Mouse (Mus musculus): ENCODE data around the gene Nomo1. TPM values are rescaled to one million over a fixed set of nuclear protein-coding genes. Genes with fewer than 3 reads are reported as not detected.

Nomo1 gene
- polyA plus RNA-seq, 1 experiment from 2014 or later = 11.9 TPM

DNA sequence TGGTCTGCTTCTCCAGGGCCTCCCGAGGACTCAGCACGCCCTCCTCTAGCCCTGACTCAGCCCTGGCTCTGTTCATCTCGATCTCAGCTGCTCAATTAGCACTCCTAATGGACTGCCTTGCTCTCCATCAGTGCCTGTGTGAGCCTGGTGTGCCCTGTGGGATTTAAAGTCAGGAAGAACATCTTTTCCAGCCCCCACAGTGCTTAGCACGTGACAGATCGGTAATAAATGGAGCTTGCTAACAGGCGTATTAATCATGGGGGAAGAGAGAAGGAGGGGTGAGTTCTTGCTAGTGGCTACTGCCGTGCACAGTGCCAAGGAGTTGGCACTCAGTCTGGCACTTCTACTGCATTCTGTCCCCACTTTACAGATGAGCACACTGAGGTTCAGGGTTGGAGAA lies 94.7 kb downstream of the Nomo1 start:
- H3K4me3 ChIP-seq (ENCODE audit: low read depth, low read length) = no peak overlapping the region
- no peaks in the 10 kb centered on the region for H3K27me3 ChIP-seq (ENCODE audit: control insufficient read depth, insufficient read depth, low read length)
- DNase-seq (ENCODE audit: low spot score) = no peak
- H3K27ac ChIP-seq (replicated peaks; ENCODE audit: low read depth, low read length) = no peak overlapping the region
- no peaks in the 10 kb centered on the region for H3K36me3 ChIP-seq (ENCODE audit: control insufficient read depth, insufficient read depth, low read length)
- H3K9me3 ChIP-seq (ENCODE audit: control insufficient read depth, low read length) = no peaks in the 10 kb centered on the region
- H3K9ac ChIP-seq (ENCODE audit: low read length) = no peak overlapping the region
- no peak overlapping the region for H3K4me2 ChIP-seq (ENCODE audit: low read depth, severe bottlenecking)
- 28% methylated on average over 7 of the region's 7 CpGs for WGBS
- H3K4me1 ChIP-seq (ENCODE audit: control insufficient read depth, insufficient read depth, low read length) = no peaks in the 10 kb centered on the region
- no peak for ATAC-seq (ENCODE audit: insufficient number of reproducible peaks, low FRiP score, low TSS enrichment, low read depth)

GRCm38 (mm10) chr7:46129463-46130179 lies 96.1 kb downstream of the Nomo1 start:
- no peaks in the 10 kb centered on the region for H3K4me1 ChIP-seq (ENCODE audit: control insufficient read depth, insufficient read depth, low read length)
- no peaks in the 10 kb centered on the region for H3K9me3 ChIP-seq (ENCODE audit: control insufficient read depth, low read length)
- H3K36me3 ChIP-seq (ENCODE audit: control insufficient read depth, insufficient read depth, low read length) = no peaks in the 10 kb centered on the region
- no peaks in the 10 kb centered on the region for H3K27me3 ChIP-seq (ENCODE audit: control insufficient read depth, insufficient read depth, low read length)
- WGBS = 37% methylated on average over 7 of the region's 7 CpGs
- no peak overlapping the region for H3K4me2 ChIP-seq (ENCODE audit: low read depth, severe bottlenecking)
- no peak overlapping the region for H3K27ac ChIP-seq (replicated peaks; ENCODE audit: low read depth, low read length)
- DNase-seq (ENCODE audit: low spot score) (no peak), ATAC-seq (ENCODE audit: insufficient number of reproducible peaks, low FRiP score, low TSS enrichment, low read depth) (no peak)
- no peak overlapping the region for H3K9ac ChIP-seq (ENCODE audit: low read length)
- no peak overlapping the region for H3K4me3 ChIP-seq (ENCODE audit: low read depth, low read length)

DNA sequence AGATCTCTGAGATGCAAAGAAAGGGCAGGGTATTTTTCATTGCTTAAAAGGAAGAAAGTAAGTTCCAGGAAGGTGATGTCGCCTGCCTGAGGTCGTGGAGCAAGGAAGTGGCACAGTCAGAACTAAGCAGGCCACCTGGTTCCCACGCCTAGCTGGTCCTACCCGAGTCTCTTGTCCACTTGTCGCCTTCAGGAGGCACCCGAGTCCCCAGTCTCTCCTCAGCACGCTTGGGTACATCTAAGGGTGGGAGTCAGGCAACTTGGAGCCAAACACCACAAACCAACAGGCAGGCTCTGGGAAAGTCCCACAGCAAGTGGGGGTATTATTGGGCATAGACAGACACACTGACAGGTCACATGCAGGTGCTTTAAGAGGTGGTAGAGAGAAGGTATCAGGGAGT lies 97.2 kb downstream of the Nomo1 start:
- no peak overlapping the region for H3K27ac ChIP-seq (replicated peaks; ENCODE audit: low read depth, low read length)
- 70% methylated on average over 7 of the region's 7 CpGs for WGBS
- H3K4me2 ChIP-seq (ENCODE audit: low read depth, severe bottlenecking) = no peak overlapping the region
- no peaks in the 10 kb centered on the region for H3K27me3 ChIP-seq (ENCODE audit: control insufficient read depth, insufficient read depth, low read length)
- ATAC-seq (ENCODE audit: insufficient number of reproducible peaks, low FRiP score, low TSS enrichment, low read depth) (no peak), DNase-seq (ENCODE audit: low spot score) (no peak)
- H3K4me3 ChIP-seq (ENCODE audit: low read depth, low read length) = no peak overlapping the region
- H3K9ac ChIP-seq (ENCODE audit: low read length) = no peak overlapping the region
- no peaks in the 10 kb centered on the region for H3K36me3 ChIP-seq (ENCODE audit: control insufficient read depth, insufficient read depth, low read length)
- no peaks in the 10 kb centered on the region for H3K4me1 ChIP-seq (ENCODE audit: control insufficient read depth, insufficient read depth, low read length)
- no peaks in the 10 kb centered on the region for H3K9me3 ChIP-seq (ENCODE audit: control insufficient read depth, low read length)

GRCm38 (mm10) chr7:46131266-46131665 lies 97.8 kb downstream of the Nomo1 start:
- 30% methylated on average over 3 of the region's 3 CpGs for WGBS
- H3K4me1 ChIP-seq (ENCODE audit: control insufficient read depth, insufficient read depth, low read length) = no peaks in the 10 kb centered on the region
- H3K27ac ChIP-seq (replicated peaks; ENCODE audit: low read depth, low read length) = no peak overlapping the region
- no peak overlapping the region for H3K9ac ChIP-seq (ENCODE audit: low read length)
- no peaks in the 10 kb centered on the region for H3K36me3 ChIP-seq (ENCODE audit: control insufficient read depth, insufficient read depth, low read length)
- ATAC-seq (ENCODE audit: insufficient number of reproducible peaks, low FRiP score, low TSS enrichment, low read depth) (no peak), DNase-seq (ENCODE audit: low spot score) (no peak)
- no peak overlapping the region for H3K4me3 ChIP-seq (ENCODE audit: low read depth, low read length)
- H3K4me2 ChIP-seq (ENCODE audit: low read depth, severe bottlenecking) = no peak overlapping the region
- H3K27me3 ChIP-seq (ENCODE audit: control insufficient read depth, insufficient read depth, low read length) = no peaks in the 10 kb centered on the region
- H3K9me3 ChIP-seq (ENCODE audit: control insufficient read depth, low read length) = no peaks in the 10 kb centered on the region

GRCm38 (mm10) chr7:46131806-46132205 lies 98.3 kb downstream of the Nomo1 start:
- Histone ChIP-seq H3K4me1 (ENCODE audit: control insufficient read depth, insufficient read depth, low read length) (no peaks in the 10 kb centered on the region), H3K4me2 (ENCODE audit: low read depth, severe bottlenecking) (no peak overlapping the region), H3K4me3 (ENCODE audit: low read depth, low read length) (no peak overlapping the region), H3K27me3 (ENCODE audit: control insufficient read depth, insufficient read depth, low read length) (no peaks in the 10 kb centered on the region), H3K9ac (ENCODE audit: low read length) (no peak overlapping the region), H3K27ac (replicated peaks; ENCODE audit: low read depth, low read length) (no peak overlapping the region), H3K36me3 (ENCODE audit: control insufficient read depth, insufficient read depth, low read length) (no peaks in the 10 kb centered on the region), H3K9me3 (ENCODE audit: control insufficient read depth, low read length) (no peaks in the 10 kb centered on the region)
- DNase-seq (ENCODE audit: low spot score) = no peak
- WGBS = 74% methylated on average over 8 of the region's 8 CpGs
- no peak for ATAC-seq (ENCODE audit: insufficient number of reproducible peaks, low FRiP score, low TSS enrichment, low read depth)

- Histone ChIP-seq H3K36me3 (ENCODE audit: control insufficient read depth, insufficient read depth, low read length) (no peaks in the 10 kb centered on the region), H3K9ac (ENCODE audit: low read length) (no peak overlapping the region), H3K27me3 (ENCODE audit: control insufficient read depth, insufficient read depth, low read length) (no peaks in the 10 kb centered on the region), H3K27ac (replicated peaks; ENCODE audit: low read depth, low read length) (no peak overlapping the region), H3K4me1 (ENCODE audit: control insufficient read depth, insufficient read depth, low read length) (no peaks in the 10 kb centered on the region), H3K4me3 (ENCODE audit: low read depth, low read length) (no peak overlapping the region), H3K9me3 (ENCODE audit: control insufficient read depth, low read length) (no peaks in the 10 kb centered on the region), H3K4me2 (ENCODE audit: low read depth, severe bottlenecking) (no peak overlapping the region)
- 87% methylated on average over 12 of the region's 12 CpGs for WGBS
- DNase-seq (ENCODE audit: low spot score) (no peak), ATAC-seq (ENCODE audit: insufficient number of reproducible peaks, low FRiP score, low TSS enrichment, low read depth) (no peak)
Observed at GRCm38 (mm10) chr7:46132229-46132628, 98.7 kb downstream of the Nomo1 start.

Other genes starting within 250 kb of the Nomo1 start
- 3.6 and 4.6 TPM in 2 replicates for gene Lmtk3, start 250.0 kb upstream of the Nomo1 start, polyA plus RNA-seq (2014; fragmentation: Nextera tagmentation; extraction: Ambion mirVana)
- 0.77 and 3.2 TPM in 2 replicates for gene Sult2b1, start 249.0 kb upstream of the Nomo1 start, polyA plus RNA-seq (2014; fragmentation: Nextera tagmentation; extraction: Ambion mirVana)
- 176 TPM in 2 replicates for gene Cyth2, start 219.1 kb upstream of the Nomo1 start, polyA plus RNA-seq (2014; fragmentation: Nextera tagmentation; extraction: Ambion mirVana)
- gene Kcnj14, start 208.9 kb upstream of the Nomo1 start, polyA plus RNA-seq (2014; fragmentation: Nextera tagmentation; extraction: Ambion mirVana) = 1.4 and 1.5 TPM in 2 replicates
- gene Grwd1, start 202.8 kb upstream of the Nomo1 start, polyA plus RNA-seq (2014; fragmentation: Nextera tagmentation; extraction: Ambion mirVana) = 90.6 and 94.3 TPM in 2 replicates
- gene Kdelr1, start 160.9 kb upstream of the Nomo1 start, polyA plus RNA-seq (2014; fragmentation: Nextera tagmentation; extraction: Ambion mirVana) = 72.7 and 97.1 TPM in 2 replicates
- 0.07 TPM in 1 of 2 replicates, not detected in the other for gene Grin2d, start 155.3 kb upstream of the Nomo1 start, polyA plus RNA-seq (2014; fragmentation: Nextera tagmentation; extraction: Ambion mirVana)
- gene Syngr4, start 137.0 kb upstream of the Nomo1 start, polyA plus RNA-seq (2014; fragmentation: Nextera tagmentation; extraction: Ambion mirVana) = 1.0 and 1.8 TPM in 2 replicates
- 3.6 and 4.3 TPM in 2 replicates for gene Tmem143, start 136.8 kb upstream of the Nomo1 start, polyA plus RNA-seq (2014; fragmentation: Nextera tagmentation; extraction: Ambion mirVana)
- gene Emp3, start 112.3 kb upstream of the Nomo1 start, polyA plus RNA-seq (2014; fragmentation: Nextera tagmentation; extraction: Ambion mirVana) = 30.3 and 35.9 TPM in 2 replicates
- 3.8 and 4.7 TPM in 2 replicates for gene Ccdc114, start 109.6 kb upstream of the Nomo1 start, polyA plus RNA-seq (2014; fragmentation: Nextera tagmentation; extraction: Ambion mirVana)
- gene Abcc6, start 3.4 kb upstream of the Nomo1 start, polyA plus RNA-seq (2014; fragmentation: Nextera tagmentation; extraction: Ambion mirVana) = 0.15 and 0.21 TPM in 2 replicates
- gene Kcnj11, start 67.1 kb downstream of the Nomo1 start, polyA plus RNA-seq (2014; fragmentation: Nextera tagmentation; extraction: Ambion mirVana) = 0.16 TPM in 1 of 2 replicates, not detected in the other
- gene Abcc8, start 146.3 kb downstream of the Nomo1 start, polyA plus RNA-seq (2014; fragmentation: Nextera tagmentation; extraction: Ambion mirVana) = 0.77 and 0.82 TPM in 2 replicates
- gene Ush1c, start 204.8 kb downstream of the Nomo1 start, polyA plus RNA-seq (2014; fragmentation: Nextera tagmentation; extraction: Ambion mirVana) = 3.4 and 3.6 TPM in 2 replicates
- gene Otog, start 207.3 kb downstream of the Nomo1 start, polyA plus RNA-seq (2014; fragmentation: Nextera tagmentation; extraction: Ambion mirVana) = 0.09 TPM in 1 of 2 replicates, not detected in the other

Data from limb, embryonic 11.5 days (tissue).